Mouse (Mus musculus) cortical plate, adult 2 months (tissue): ENCODE measurements around the gene Slco3a1.

Source experiments
- CTCF ChIP-seq: fragments of 200-500 bp; IDR thresholded peaks from 2 replicates; pipeline ENCODE4 v1.5.1; 2011; ENCODE audit warnings: mild to moderate bottlenecking, control low read depth, low read length; ENCODE audit not compliant: insufficient read depth; ENCODE audit errors: extremely low read depth
- POLR2A ChIP-seq: fragments of 200-500 bp; IDR thresholded peaks from 2 replicates; pipeline ENCODE4 v1.6.1; 2011; ENCODE audit warnings: mild to moderate bottlenecking, low read length, control low read depth; ENCODE audit not compliant: insufficient read depth; ENCODE audit errors: extremely low read depth

- TF ChIP-seq POLR2A, result no peak
- TF ChIP-seq CTCF, result no peak
Observed at GRCm38 (mm10) chr7:74549686-74550085, 4.9 kb downstream of the Slco3a1 start.
